Mouse (Mus musculus) CH12.LX (cell line): ENCODE data around the gene Foxo4. TPM values are rescaled to one million over a fixed set of nuclear protein-coding genes. Genes with fewer than 3 reads are reported as not detected.

Experiments used
- DNase-seq: peaks from one replicate; pipeline ENCODE4 v3.0.0-alpha.2; 2013; ENCODE audit errors: extremely low read depth
- H3K27ac ChIP-seq: 2 replicates; pipeline ENCODE4 v1.5.1; 2012; ENCODE audit warnings: low read depth, mild to moderate bottlenecking, control low read depth, moderate library complexity; ENCODE audit not compliant: insufficient read depth
- H3K27me3 ChIP-seq: replicated peaks from 2 replicates; pipeline ENCODE3; 2012; ENCODE audit warnings: inconsistent platforms
- H3K36me3 ChIP-seq, 2 experiments: replicated peaks in 1 of 2; 2 replicates each; pipeline versions ENCODE3 to v1.6.1; 2012; ENCODE audit warnings: inconsistent platforms in 1 of 2, low read length in 1 of 2, mild to moderate bottlenecking in 1 of 2, mixed read lengths in 1 of 2, moderate library complexity in 1 of 2; ENCODE audit not compliant: control insufficient read depth in 1 of 2, insufficient read depth in 1 of 2
- H3K4me1 ChIP-seq, 2 experiments: 2 replicates each; pipeline ENCODE4 v1.6.1; 2012; ENCODE audit warnings: inconsistent platforms in 1 of 2, moderate library complexity in 1 of 2; ENCODE audit not compliant: insufficient read depth in 2 of 2, control insufficient read depth in 1 of 2
- H3K4me2 ChIP-seq: 2 replicates; pipeline ENCODE4 v1.6.1; 2012; ENCODE audit warnings: low read depth, mild to moderate bottlenecking, control low read depth; ENCODE audit not compliant: poor library complexity, insufficient read depth, severe bottlenecking
- H3K4me3 ChIP-seq, 3 experiments: fragments of 150-350 bp in 1 of 3; sonication (generic) in 1 of 3; replicated peaks in 1 of 3; 2 replicates each; pipeline versions ENCODE3 to v1.5.1; 2011 to 2012; ENCODE audit warnings: low read depth in 2 of 3, low read length in 2 of 3, mild to moderate bottlenecking in 2 of 3, moderate library complexity in 2 of 3, control low read depth in 1 of 3, improper control_type of control experiment in 1 of 3, inconsistent platforms in 1 of 3, mixed read lengths in 1 of 3; ENCODE audit not compliant: poor library complexity in 1 of 3
- H3K79me2 ChIP-seq: replicated peaks from 2 replicates; pipeline ENCODE4 v1.6.1; 2012; ENCODE audit warnings: mild to moderate bottlenecking, moderate library complexity; ENCODE audit not compliant: control insufficient read depth, poor library complexity, insufficient read depth, severe bottlenecking; ENCODE audit errors: extremely low read depth
- H3K9ac ChIP-seq: 2 replicates; pipeline ENCODE4 v1.6.1; 2012; ENCODE audit warnings: low read depth, mild to moderate bottlenecking, control low read depth, moderate library complexity; ENCODE audit not compliant: insufficient read depth
- H3K9me3 ChIP-seq: replicated peaks from 2 replicates; pipeline ENCODE3; 2012; ENCODE audit warnings: low read length, inconsistent platforms, mixed read lengths
- BHLHE40 ChIP-seq: IDR thresholded peaks from 2 replicates; pipeline ENCODE4 v1.6.1; 2011; ENCODE audit warnings: mild to moderate bottlenecking, low read depth, low read length, improper control_type of control experiment
- CHD1 ChIP-seq: IDR thresholded peaks from 2 replicates; pipeline ENCODE4 v1.6.1; 2012; ENCODE audit warnings: low read depth, low read length, improper control_type of control experiment, inconsistent platforms
- CTCF ChIP-seq, 2 experiments: IDR thresholded peaks in 1 of 2; conservative IDR thresholded peaks in 1 of 2; 2 replicates each; pipeline ENCODE4 v1.5.1; 2011 to 2012; ENCODE audit warnings: low read depth in 2 of 2, low read length in 2 of 2, improper control_type of control experiment in 1 of 2, inconsistent platforms in 1 of 2, mild to moderate bottlenecking in 1 of 2, moderate library complexity in 1 of 2
- E2F4 ChIP-seq: IDR thresholded peaks from 2 replicates; pipeline ENCODE4 v1.6.1; 2011; ENCODE audit warnings: low read depth, low read length, improper control_type of control experiment; ENCODE audit not compliant: insufficient replicate concordance
- ELF1 ChIP-seq: IDR thresholded peaks from 2 replicates; pipeline ENCODE4 v1.6.1; 2014; ENCODE audit warnings: low read depth, mild to moderate bottlenecking, inconsistent platforms, low read length, improper control_type of control experiment
- EP300 ChIP-seq: IDR thresholded peaks from 2 replicates; pipeline ENCODE4 v1.6.1; 2011; ENCODE audit warnings: low read length, improper control_type of control experiment
- ETS1 ChIP-seq: conservative IDR thresholded peaks from 2 replicates; pipeline ENCODE4 v1.6.1; 2012; ENCODE audit warnings: low read depth, mild to moderate bottlenecking, inconsistent platforms, low read length, improper control_type of control experiment, moderate library complexity
- IRF4 ChIP-seq: IDR thresholded peaks from 2 replicates; pipeline ENCODE4 v1.6.1; 2014; ENCODE audit warnings: low read depth, mild to moderate bottlenecking, inconsistent platforms, low read length, improper control_type of control experiment
- JUN ChIP-seq: IDR thresholded peaks from 2 replicates; pipeline ENCODE4 v1.6.1; 2011; ENCODE audit warnings: low read depth, mild to moderate bottlenecking, low read length, improper control_type of control experiment, moderate library complexity; ENCODE audit not compliant: insufficient read depth
- JUND ChIP-seq: conservative IDR thresholded peaks from 2 replicates; pipeline ENCODE4 v1.6.1; 2011; ENCODE audit warnings: low read depth, low read length, improper control_type of control experiment
- KAT2A ChIP-seq: IDR thresholded peaks from 2 replicates; pipeline ENCODE4 v1.6.1; 2012; ENCODE audit warnings: low read length, improper control_type of control experiment, inconsistent platforms; ENCODE audit not compliant: insufficient replicate concordance
- MAX ChIP-seq: IDR thresholded peaks from 2 replicates; pipeline ENCODE4 v1.6.1; 2011; ENCODE audit warnings: low read length, improper control_type of control experiment
- MAZ ChIP-seq: IDR thresholded peaks from 2 replicates; pipeline ENCODE4 v1.6.1; 2012; ENCODE audit warnings: low read depth, mild to moderate bottlenecking, inconsistent platforms, low read length, improper control_type of control experiment, moderate library complexity
- MXI1 ChIP-seq: IDR thresholded peaks from 2 replicates; pipeline ENCODE4 v1.6.1; 2011; ENCODE audit warnings: mild to moderate bottlenecking, low read depth, low read length, improper control_type of control experiment
- MYC ChIP-seq: IDR thresholded peaks from 2 replicates; pipeline ENCODE4 v1.6.1; 2011; ENCODE audit warnings: low read depth, mild to moderate bottlenecking, improper control_type of control experiment, low read length
- NRF1 ChIP-seq: IDR thresholded peaks from 2 replicates; pipeline ENCODE4 v1.6.1; 2014; ENCODE audit warnings: low read depth, mild to moderate bottlenecking, inconsistent platforms, low read length, improper control_type of control experiment, moderate library complexity
- RCOR1 ChIP-seq: conservative IDR thresholded peaks from 2 replicates; pipeline ENCODE4 v1.6.1; 2012; ENCODE audit warnings: low read depth, mild to moderate bottlenecking, inconsistent platforms, low read length, improper control_type of control experiment
- SIN3A ChIP-seq: IDR thresholded peaks from 2 replicates; pipeline ENCODE4 v1.6.1; 2012; ENCODE audit warnings: low read length, improper control_type of control experiment, inconsistent platforms
- SMC3 ChIP-seq: IDR thresholded peaks from 2 replicates; pipeline ENCODE4 v1.6.1; 2011; ENCODE audit warnings: low read depth, low read length, improper control_type of control experiment
- TBP ChIP-seq: conservative IDR thresholded peaks from 2 replicates; pipeline ENCODE4 v1.6.1; 2011; ENCODE audit warnings: low read depth, low read length, improper control_type of control experiment
- TCF12 ChIP-seq: IDR thresholded peaks from 2 replicates; pipeline ENCODE4 v1.6.1; 2014; ENCODE audit warnings: low read depth, mild to moderate bottlenecking, inconsistent platforms, low read length, improper control_type of control experiment
- UBTF ChIP-seq: IDR thresholded peaks from 2 replicates; pipeline ENCODE4 v1.6.1; 2012; ENCODE audit warnings: low read depth, mild to moderate bottlenecking, inconsistent platforms, low read length, improper control_type of control experiment, moderate library complexity
- USF1 ChIP-seq: IDR thresholded peaks from 2 replicates; pipeline ENCODE4 v1.6.1; 2014; ENCODE audit warnings: low read depth, mild to moderate bottlenecking, inconsistent platforms, low read length, improper control_type of control experiment
- USF2 ChIP-seq: conservative IDR thresholded peaks from 2 replicates; pipeline ENCODE4 v1.6.1; 2011; ENCODE audit warnings: low read depth, low read length, improper control_type of control experiment
- ZMIZ1 ChIP-seq: IDR thresholded peaks from 2 replicates; pipeline ENCODE4 v1.6.1; 2012; ENCODE audit warnings: low read depth, mild to moderate bottlenecking, inconsistent platforms, low read length, improper control_type of control experiment
- ZNF384 ChIP-seq: IDR thresholded peaks from 2 replicates; pipeline ENCODE4 v1.6.1; 2012; ENCODE audit warnings: low read depth, low read length, improper control_type of control experiment, inconsistent platforms
- dilution Hi-C: fragments of 300-500 bp; cut with MboI; formaldehyde crosslinking; loops from 2 replicates; pipeline ENCODE4 v1.14.3; 2020; ENCODE audit warnings: low sequenced_read_pairs; ENCODE audit not compliant: extremely low pct_unique_long_range_greater_than_20kb, extremely low pct_ligation_motif_present
- in situ Hi-C: fragments of 300-500 bp; cut with MboI; formaldehyde crosslinking; loops from 3 replicates; pipeline ENCODE4 v1.14.3; 2019; ENCODE audit warnings: low sequenced_read_pairs, low pct_ligation_motif_present, low pct_unique_long_range_greater_than_20kb, mixed read lengths
- polyA plus RNA-seq: library from polyadenylated mRNA; unstranded; fragments of >175 nt; gene quantifications from 2 replicates; pipeline ENCODE4 v1.2.1, GENCODE M21; 2012; ENCODE audit warnings: low read depth; ENCODE audit not compliant: insufficient read length
- total RNA-seq, 2 experiments: library from RNA; depleted of rRNA; stranded (reverse); fragments of 300-350 nt in 1 of 2; fragments of >200 nt in 1 of 2; gene quantifications; 2 replicates each; pipeline ENCODE4 v1.2.3; 2012 to 2014

The Foxo4 gene
- total and polyA plus RNA-seq, 3 experiments, result 8.2 to 10.5 (median 9.0) TPM

GRCm38 (mm10) chrX:101289037-101289436, 34.7 kb downstream of the Foxo4 start:
- H3K4me2 ChIP-seq, result no peak overlapping the region

GRCm38 (mm10) chrX:101290111-101290510, 35.8 kb downstream of the Foxo4 start:
- Histone ChIP-seq H3K9ac (no peak overlapping the region), H3K27me3 (no peaks in the 10 kb centered on the region), H3K36me3 (peaks cover 77 to 98% of the 10 kb centered on the region in 2 experiments), H3K4me2 (no peak overlapping the region), H3K79me2 (no peaks in the 10 kb centered on the region)
- no peak for TF ChIP-seq IRF4
- no peak for TF ChIP-seq SIN3A
- no peak for TF ChIP-seq BHLHE40
- TF ChIP-seq CTCF (conservative IDR thresholded peaks at IDR 0.05 in 1 of 2, IDR thresholded peaks at IDR 0.05 in 1 of 2; ENCODE audit: low read depth in 2 of 2, low read length in 2 of 2), result no peak
- TF ChIP-seq RCOR1, result no peak
- TF ChIP-seq JUND, result no peak
- no peak for TF ChIP-seq MAZ
- TF ChIP-seq MAX, result no peak
- no peak for TF ChIP-seq MYC
- TF ChIP-seq TCF12, result no peak
- TF ChIP-seq, all 38 proteins: peak for 0
- in situ Hi-C loops, result loop anchor here (25.0 kb wide), 1 partner anchor 153 kb away; no protein-coding TSS in a partner anchor
- Histone ChIP-seq H3K9me3 (no peaks in the 10 kb centered on the region), H3K4me3 (no peak overlapping the region), H3K27ac (no peak overlapping the region), H3K4me1 (no peaks in the 10 kb centered on the region)
- dilution Hi-C loops, result no loop called here
- DNase-seq, result no peak

More at GRCm38 (mm10) chrX:101289037-101289436, 34.7 kb downstream of the Foxo4 start:
- no peak overlapping the region for H3K27ac ChIP-seq
- H3K4me3 ChIP-seq, result no peak overlapping the region
- H3K9ac ChIP-seq, result no peak overlapping the region
- H3K36me3 ChIP-seq, result peaks cover 79 to 98% of the 10 kb centered on the region in 2 experiments
- no peak for TF ChIP-seq IRF4
- no peak for TF ChIP-seq ELF1
- no peak for TF ChIP-seq KAT2A
- no peak for TF ChIP-seq ZNF384
- TF ChIP-seq ETS1, result no peak
- no peak for TF ChIP-seq USF2
- no peak for TF ChIP-seq TBP
- no peak for TF ChIP-seq SIN3A
- TF ChIP-seq EP300, result no peak
- TF ChIP-seq NRF1, result no peak
- TF ChIP-seq JUN, result no peak
- no peak for TF ChIP-seq MYC
- no peak for TF ChIP-seq USF1
- no peak for TF ChIP-seq E2F4
- no peak for TF ChIP-seq BHLHE40
- TF ChIP-seq UBTF, result no peak
- no peak for TF ChIP-seq CHD1
- no peak for TF ChIP-seq ZMIZ1
- TF ChIP-seq MXI1, result no peak
- no peak for TF ChIP-seq SMC3
- in situ Hi-C loops, result loop anchor here (25.0 kb wide), 1 partner anchor 152 kb away; no protein-coding TSS in a partner anchor
- no peaks in the 10 kb centered on the region for H3K79me2 ChIP-seq
- dilution Hi-C loops, result no loop called here
- DNase-seq, result no peak
- H3K9me3 ChIP-seq, result no peaks in the 10 kb centered on the region
- no peaks in the 10 kb centered on the region for H3K27me3 ChIP-seq
- H3K4me1 ChIP-seq, result no peaks in the 10 kb centered on the region
